Mouse (Mus musculus): ENCODE measurements around the gene Pglyrp3.

GRCm38 (mm10) chr3:92080462-92081284 is 66.3 kb downstream of the Pglyrp3 start:
- TF ChIP-seq CTCF (IDR thresholded peaks at IDR 0.05; ENCODE audit: borderline replicate concordance, insufficient read depth, low read depth, low read length) (no peak), POLR2A (IDR thresholded peaks at IDR 0.05; ENCODE audit: borderline replicate concordance, insufficient read depth, low read length) (no peak)

Data from cerebellum, adult 2 months (tissue).